Mouse (Mus musculus): ENCODE results near the gene Lyg2. TPM values are rescaled to one million over a fixed set of nuclear protein-coding genes. Genes with fewer than 3 reads are reported as not detected.

Gene Lyg2
- total RNA-seq (2021), result not detected
- long read RNA-seq, experiment 1, result 0 reads
- long read RNA-seq, experiment 2, result 0 reads

- no peak for DNase-seq (ENCODE audit: low spot score in 2 of 2)
Measured at GRCm38 (mm10) chr1:37916393-37916792, at the start of gene Lyg2. Lyg2 (minus strand) TSS chr1:37916493.

DNA sequence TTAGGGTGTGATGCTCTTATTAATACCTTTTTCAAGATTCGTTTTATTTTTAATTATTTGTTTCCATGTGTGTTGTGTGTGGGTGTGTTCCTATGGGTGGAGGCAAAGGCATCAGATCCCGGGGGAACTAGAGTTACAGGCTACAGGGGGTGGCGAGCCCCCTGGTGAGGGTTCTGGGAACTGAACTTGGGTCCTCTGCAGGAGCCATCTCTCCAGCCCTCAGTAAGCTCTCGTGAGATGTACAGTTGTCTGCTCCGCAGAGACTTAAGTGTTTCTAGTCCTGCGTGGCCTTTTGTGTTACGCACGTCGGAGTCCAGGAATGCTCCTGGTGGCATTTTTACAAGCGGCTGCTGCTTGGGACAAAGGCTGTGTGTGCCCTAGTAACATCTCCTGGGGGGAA is 49.3 kb upstream of the Lyg2 start:
- DNase-seq (ENCODE audit: low spot score in 2 of 2), result no peak

DNA sequence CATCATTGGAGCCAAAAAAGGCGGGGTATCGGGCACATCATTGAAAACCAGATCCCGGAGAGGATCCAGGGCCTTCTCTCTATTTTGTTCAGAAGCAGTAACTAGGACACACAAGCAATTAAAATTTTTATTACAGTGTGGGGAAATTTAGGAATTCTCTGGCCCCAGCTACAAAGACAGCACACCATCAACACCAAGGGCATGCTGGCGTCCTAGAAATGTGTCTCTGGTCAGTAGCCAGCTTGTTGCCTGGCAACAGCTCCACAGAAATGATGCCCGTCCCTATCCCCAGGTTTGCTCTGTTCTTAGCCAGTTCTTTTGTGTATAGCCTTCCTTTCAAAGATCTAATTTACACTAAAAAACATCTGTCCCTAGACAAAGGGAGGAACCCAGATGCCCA is 43.2 kb upstream of the Lyg2 start:
- no peak for DNase-seq (ENCODE audit: low spot score in 2 of 2)

DNA sequence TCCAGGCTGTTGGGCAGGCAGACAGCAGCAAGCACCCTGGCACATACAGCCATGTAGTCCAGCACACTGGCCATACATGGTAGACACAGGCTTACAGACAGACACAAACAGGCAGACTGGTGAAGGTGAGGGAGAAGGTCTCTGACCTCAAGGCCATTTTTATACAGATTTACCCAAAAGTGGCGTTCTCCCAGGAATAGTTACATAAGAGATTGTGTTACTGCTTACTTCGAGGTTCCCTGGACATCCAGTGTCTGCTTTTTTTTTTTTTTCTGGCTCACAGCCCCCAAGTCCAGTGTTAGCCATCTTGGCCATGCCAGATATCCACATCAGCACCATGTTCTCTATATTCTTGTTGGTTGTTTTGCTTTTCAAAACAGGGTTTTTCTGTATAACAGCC is 42.2 kb upstream of the Lyg2 start:
- no peak for DNase-seq (ENCODE audit: low spot score in 2 of 2)

DNA sequence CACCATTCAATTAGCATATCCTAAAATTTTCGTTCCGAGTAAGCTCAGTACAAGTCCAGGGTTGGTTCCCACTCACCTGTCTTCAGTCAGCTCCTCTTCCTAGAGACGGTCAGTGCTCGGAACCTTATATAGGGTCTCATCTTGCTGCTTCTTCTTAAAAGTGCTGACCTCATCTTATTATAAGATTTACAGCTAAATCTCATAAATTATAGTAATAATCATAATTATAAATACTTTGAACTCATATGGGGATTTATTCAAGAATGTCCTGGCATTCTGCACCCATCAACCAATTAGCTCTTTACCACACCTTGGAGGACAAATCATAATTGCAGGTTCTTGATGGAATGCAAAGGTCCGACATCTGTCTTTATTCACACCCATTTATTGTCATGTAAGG is 41.4 kb upstream of the Lyg2 start, which contains the start of gene Lyg1:
Gene Lyg1, minus strand, starts transcription at position 101 of the 400 bp plus-strand sequence.
- no peak for DNase-seq (ENCODE audit: low spot score in 2 of 2)

DNA sequence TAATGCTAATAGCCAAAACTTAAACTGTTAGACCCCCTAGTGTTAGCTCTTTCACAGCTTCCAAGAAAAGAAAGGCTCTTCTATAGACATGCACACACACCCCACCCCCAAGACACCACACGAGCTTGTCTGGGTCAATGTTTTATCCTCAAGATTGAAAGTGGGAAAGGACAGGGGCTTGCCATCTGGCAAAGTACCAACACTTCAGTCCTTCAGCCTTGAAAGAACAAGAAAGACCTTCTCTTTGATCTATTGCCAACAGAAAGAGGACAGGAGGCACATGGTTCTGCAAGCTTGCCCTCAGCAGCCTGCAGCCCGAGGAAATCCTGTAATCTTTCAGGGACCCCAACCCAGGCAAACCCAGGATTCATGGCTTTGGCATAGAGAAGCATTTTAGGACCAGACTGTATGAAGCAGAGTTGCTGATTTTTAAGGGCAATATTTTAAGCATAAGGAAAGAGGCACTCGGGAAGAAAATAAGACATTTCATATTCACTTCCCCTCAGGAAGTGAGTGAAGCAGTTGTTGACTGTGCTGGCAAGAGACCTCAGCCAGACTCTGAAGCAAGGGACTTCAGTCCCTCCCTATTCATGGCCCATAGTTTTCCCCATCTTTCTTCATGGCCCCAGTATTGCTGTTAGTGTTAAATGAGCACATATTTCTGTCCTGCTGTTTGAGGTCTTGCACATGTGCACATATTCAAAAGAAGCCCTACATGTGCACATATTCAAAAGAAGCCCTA is 40.6 kb upstream of the Lyg2 start:
- peak in 1 of 2 experiments; percentile 9 for DNase-seq (ENCODE audit: low spot score in 2 of 2)

GRCm38 (mm10) chr1:37955251-37955650 is 39.0 kb upstream of the Lyg2 start:
- no peak for DNase-seq (ENCODE audit: low spot score in 2 of 2)

DNA sequence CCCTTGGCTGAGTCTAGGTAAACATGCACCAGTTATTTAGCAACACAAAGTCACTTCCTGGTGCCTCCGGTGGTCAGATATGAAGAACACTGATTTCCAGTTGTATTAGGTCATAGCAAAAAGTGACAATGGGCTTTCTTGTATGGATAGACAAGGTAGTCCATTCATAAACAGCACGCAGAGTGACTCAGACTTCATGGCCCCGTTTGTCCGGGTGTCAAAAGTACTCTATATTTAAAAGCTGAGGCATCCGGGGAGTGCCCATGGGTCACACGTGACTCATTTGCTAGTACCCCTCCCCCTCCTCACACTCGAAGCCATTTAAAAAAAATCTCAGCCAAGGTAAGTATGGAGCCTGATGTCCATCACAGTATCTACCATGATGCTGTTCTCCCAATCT is 38.5 kb upstream of the Lyg2 start:
- DNase-seq (ENCODE audit: low spot score in 2 of 2), result no peak

DNA sequence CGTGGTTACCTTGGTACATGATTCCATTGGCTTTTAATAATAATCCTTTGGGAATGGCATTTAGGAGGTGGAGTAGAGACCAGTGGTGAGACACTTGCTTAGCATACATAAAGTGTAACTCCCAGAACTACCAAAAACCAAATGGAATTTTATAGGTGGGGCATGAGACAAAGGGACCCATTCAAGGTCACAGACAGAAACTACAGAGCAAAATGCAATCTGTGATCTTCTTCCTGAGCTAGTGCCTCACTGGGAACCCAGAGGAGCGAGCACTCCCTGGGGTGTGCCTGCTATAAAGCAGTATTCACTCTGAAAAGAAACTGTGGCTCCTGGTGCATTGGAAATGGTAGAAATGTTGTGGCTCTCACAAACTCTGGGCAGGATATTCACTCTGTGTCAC is 32.6 kb upstream of the Lyg2 start:
- DNase-seq (ENCODE audit: low spot score in 2 of 2), result no peak

GRCm38 (mm10) chr1:37931806-37932205 is 15.5 kb upstream of the Lyg2 start:
- peak; percentile 5 to 30 for DNase-seq (ENCODE audit: low spot score in 2 of 2)

DNA sequence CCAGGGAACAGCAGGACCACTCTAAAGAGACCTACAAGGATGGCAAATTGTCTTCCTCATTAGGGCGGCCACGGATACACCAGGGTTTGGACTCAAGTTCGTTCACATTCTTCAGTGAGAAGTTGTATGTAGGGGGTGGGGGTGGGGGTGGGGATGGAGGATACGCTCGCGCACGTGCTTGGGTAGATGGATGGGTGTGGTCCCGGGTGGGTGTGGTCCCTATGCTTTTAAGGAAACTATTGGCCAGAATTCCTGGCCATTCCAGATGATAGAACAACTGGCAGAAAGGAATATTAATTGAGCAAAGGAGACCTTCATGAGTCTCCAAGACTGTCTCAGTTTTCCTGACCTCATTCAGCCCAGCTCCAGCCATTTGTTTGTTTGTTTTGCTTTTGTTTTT is 9.7 kb upstream of the Lyg2 start:
- DNase-seq (ENCODE audit: low spot score in 2 of 2), result no peak

GRCm38 (mm10) chr1:37922536-37922935 is 6.2 kb upstream of the Lyg2 start:
- no peak for DNase-seq (ENCODE audit: low spot score in 2 of 2)

GRCm38 (mm10) chr1:37918096-37918495 is 1.8 kb upstream of the Lyg2 start:
- no peak for DNase-seq (ENCODE audit: low spot score in 2 of 2)

DNA sequence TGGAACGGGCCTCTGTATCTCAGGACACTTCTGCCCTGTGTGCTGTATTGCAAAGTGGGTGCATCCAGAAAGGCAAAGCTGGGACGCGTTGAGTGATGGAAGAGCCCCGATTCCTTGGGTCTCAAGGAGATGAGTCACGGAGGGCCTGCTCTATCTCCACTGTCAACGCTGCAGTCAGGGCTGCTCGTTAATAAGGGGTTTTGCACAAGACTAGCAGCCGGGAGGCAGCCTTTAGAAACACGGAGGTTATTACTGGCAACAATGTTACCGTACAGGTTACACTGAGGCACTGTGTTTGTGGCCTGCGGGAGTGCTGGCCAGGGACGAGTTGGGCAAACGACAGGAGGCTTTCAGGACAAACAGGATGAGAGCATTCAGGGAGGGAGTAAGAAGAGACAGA is 1.4 kb upstream of the Lyg2 start:
- no peak for DNase-seq (ENCODE audit: low spot score in 2 of 2)

DNA sequence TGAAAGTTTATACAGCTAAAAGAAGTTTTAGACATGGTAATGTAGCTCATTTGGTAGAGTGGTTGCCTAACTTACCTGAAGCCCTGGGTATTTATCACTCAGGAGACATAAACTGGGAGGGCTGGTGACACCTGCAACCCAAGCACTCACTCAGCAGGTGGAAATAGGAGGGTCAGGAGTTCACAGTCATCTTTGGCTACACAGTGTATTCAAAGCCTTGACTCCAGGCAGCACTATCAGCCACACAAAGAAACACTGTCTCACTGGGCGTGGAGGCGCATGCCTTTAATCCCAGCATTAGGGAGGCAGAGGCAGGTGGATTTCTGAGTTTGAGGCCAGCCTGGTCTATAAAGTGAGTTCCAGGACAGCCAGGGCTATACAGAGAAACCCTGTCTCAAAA is 3.5 kb downstream of the Lyg2 start:
- DNase-seq (ENCODE audit: low spot score in 2 of 2), result no peak

DNA sequence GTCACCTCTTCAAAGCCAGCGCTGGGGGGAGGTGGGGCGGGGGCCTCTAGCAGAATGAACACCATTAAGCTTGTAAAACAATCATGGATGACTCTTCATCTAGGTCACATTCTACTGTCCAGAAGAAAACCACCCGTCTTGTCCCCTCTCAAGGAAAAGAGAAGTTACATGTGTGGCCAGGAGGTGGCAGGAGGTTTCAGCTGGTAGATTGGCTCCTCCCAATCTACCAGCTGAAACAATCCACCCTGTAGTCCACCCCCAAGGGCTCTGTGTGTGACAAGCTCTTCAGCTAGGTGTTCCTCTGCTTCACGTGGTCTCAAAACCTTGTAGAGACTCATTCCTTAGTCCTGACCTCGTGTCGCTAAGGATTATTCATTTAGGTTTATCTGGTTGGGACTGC is 13.1 kb downstream of the Lyg2 start:
- DNase-seq (ENCODE audit: low spot score in 2 of 2), result no peak

GRCm38 (mm10) chr1:37900288-37900687 is 16.0 kb downstream of the Lyg2 start:
- DNase-seq (ENCODE audit: low spot score in 2 of 2), result no peak

- no peak for DNase-seq (ENCODE audit: low spot score in 2 of 2)
Measured at GRCm38 (mm10) chr1:37899816-37900215, 16.5 kb downstream of the Lyg2 start.

- DNase-seq (ENCODE audit: low spot score in 2 of 2), result no peak
Measured at GRCm38 (mm10) chr1:37894606-37895005, 21.7 kb downstream of the Lyg2 start.

GRCm38 (mm10) chr1:37891400-37891799 is 24.9 kb downstream of the Lyg2 start:
- no peak for DNase-seq (ENCODE audit: low spot score in 2 of 2)

- DNase-seq (ENCODE audit: low spot score in 2 of 2), result peak; percentile 74 to 79
Measured at GRCm38 (mm10) chr1:37890025-37890652, 26.2 kb downstream of the Lyg2 start, which contains the start of the genes Mitd1 and Mrpl30. Mitd1 (minus strand) TSS chr1:37890411. Mrpl30 (plus strand) TSS chr1:37890477.

- no peak for DNase-seq (ENCODE audit: low spot score in 2 of 2)
Measured at GRCm38 (mm10) chr1:37889206-37889605, 27.1 kb downstream of the Lyg2 start.

DNA sequence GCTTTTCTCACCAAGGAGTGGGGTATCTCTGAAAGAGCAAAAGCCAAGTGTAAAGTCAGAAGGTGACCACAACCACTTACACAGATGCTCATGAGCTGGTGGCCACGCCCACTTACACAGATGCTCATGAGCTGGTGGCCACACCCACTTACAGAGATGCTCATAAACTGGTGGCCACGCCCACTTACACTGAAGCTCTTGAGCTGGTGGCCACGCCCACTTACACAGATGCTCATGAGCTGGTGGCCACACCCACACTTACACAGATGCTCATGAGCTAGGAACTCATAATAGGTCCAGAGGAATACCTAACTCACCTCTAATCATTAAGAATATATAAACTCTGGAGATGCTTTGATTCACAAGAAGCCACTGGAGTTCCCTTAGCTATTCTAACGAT is 31.8 kb downstream of the Lyg2 start:
- DNase-seq (ENCODE audit: low spot score in 2 of 2), result no peak

Data from adrenal gland, postnatal 4 days (tissue).